Mouse (Mus musculus) stomach, postnatal 0 days (tissue): ENCODE measurements at regions not wholly inside any gene's neighbourhood (a gene's known extent, or its start where the extent isn't known, plus 50 kb on each side); places are given as distances from the start of the nearest gene placed in this dataset.

Experiments used
- ATAC-seq: fragments of 200-750 bp; cut with Nextera tagmentation; 2 replicates; pipeline ENCODE4 v1.8.0; 2017; ENCODE audit not compliant: low FRiP score, low TSS enrichment
- DNase-seq: peaks from one replicate; pipeline ENCODE4 v3.0.0-alpha.2; 2016; ENCODE audit warnings: low spot score
- H3K27ac ChIP-seq: fragments of 300-500 bp; sonication (generic); replicated peaks from 2 replicates; pipeline ENCODE4 v1.5.1; 2014; ENCODE audit warnings: mild to moderate bottlenecking, control low read depth
- H3K27me3 ChIP-seq: fragments of 300-500 bp; sonication (generic); 2 replicates; pipeline ENCODE4 v1.6.1; 2014; ENCODE audit warnings: low read length; ENCODE audit not compliant: control insufficient read depth, insufficient read depth
- H3K36me3 ChIP-seq: fragments of 300-500 bp; sonication (generic); 2 replicates; pipeline ENCODE4 v1.6.1; 2014; ENCODE audit warnings: low read length, mixed read lengths; ENCODE audit not compliant: control insufficient read depth, insufficient read depth
- H3K4me1 ChIP-seq: fragments of 300-500 bp; sonication (generic); replicated peaks from 2 replicates; pipeline ENCODE4 v1.6.1; 2014; ENCODE audit warnings: antibody characterized with exemption; ENCODE audit not compliant: control insufficient read depth, insufficient read depth
- H3K4me2 ChIP-seq: fragments of 300-500 bp; sonication (generic); replicated peaks from 2 replicates; pipeline ENCODE4 v1.6.1; 2014; ENCODE audit warnings: low read depth, mild to moderate bottlenecking, control low read depth, moderate library complexity
- H3K4me3 ChIP-seq: fragments of 300-500 bp; sonication (generic); 2 replicates; pipeline ENCODE4 v1.5.1; 2014; ENCODE audit warnings: low read depth, low read length, control low read depth
- H3K9ac ChIP-seq: fragments of 300-500 bp; sonication (generic); 2 replicates; pipeline ENCODE4 v1.6.1; 2014; ENCODE audit warnings: mild to moderate bottlenecking, low read length, control low read depth, mixed read lengths
- H3K9me3 ChIP-seq: fragments of 300-500 bp; sonication (generic); 2 replicates; pipeline ENCODE4 v1.6.1; 2016; ENCODE audit warnings: low read length; ENCODE audit not compliant: control insufficient read depth
- CTCF ChIP-seq: IDR thresholded peaks from 2 replicates; pipeline ENCODE4 v1.5.1; 2016; ENCODE audit warnings: antibody characterized with exemption, low read depth, mild to moderate bottlenecking, moderate library complexity
- EP300 ChIP-seq: optimal IDR thresholded peaks from 2 replicates; pipeline ENCODE3; 2016; ENCODE audit warnings: antibody characterized with exemption
- WGBS: fragments of 180-500 bp; shearing (Covaris S2); extraction: QIAGEN DNeasy Blood & Tissue Kit; methylation state at CpG from one replicate; pipeline ENCODE4 v1.1.7; 2014; 5-methylcytosine and 5-hydroxymethylcytosine counted together

DNA sequence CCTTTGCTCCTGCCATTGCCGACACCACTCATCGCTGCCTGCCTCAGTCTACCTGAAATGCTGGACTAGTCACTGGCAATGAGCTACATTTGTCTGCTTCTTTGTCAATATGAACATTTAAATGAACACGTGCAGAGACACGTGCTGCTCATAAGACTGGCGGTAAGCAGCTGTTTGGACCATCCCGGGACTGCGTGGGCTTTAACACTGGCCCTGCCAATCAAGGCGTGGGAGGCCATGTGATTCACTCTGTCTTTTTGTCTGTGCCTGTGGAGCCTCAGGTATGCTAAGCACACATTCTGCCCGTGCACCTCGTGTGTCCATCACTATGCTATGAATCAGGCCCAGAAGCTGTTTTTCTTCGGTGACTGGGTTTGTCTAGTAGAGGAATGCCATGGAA, 199.9 kb downstream of the Rpap3 start:
- no peak for ATAC-seq
- no peak for TF ChIP-seq EP300
- no peak for TF ChIP-seq CTCF
- WGBS: 83% methylated on average over 11 of the region's 11 CpGs
- no peaks in the 10 kb centered on the region for H3K9me3 ChIP-seq
- H3K27me3 ChIP-seq: no peaks in the 10 kb centered on the region
- H3K36me3 ChIP-seq: no peaks in the 10 kb centered on the region
- no peak overlapping the region for H3K4me3 ChIP-seq
- H3K4me1 ChIP-seq: no peaks in the 10 kb centered on the region
- DNase-seq: no peak
- no peak overlapping the region for H3K4me2 ChIP-seq
- no peak overlapping the region for H3K9ac ChIP-seq
- H3K27ac ChIP-seq: no peak overlapping the region

DNA sequence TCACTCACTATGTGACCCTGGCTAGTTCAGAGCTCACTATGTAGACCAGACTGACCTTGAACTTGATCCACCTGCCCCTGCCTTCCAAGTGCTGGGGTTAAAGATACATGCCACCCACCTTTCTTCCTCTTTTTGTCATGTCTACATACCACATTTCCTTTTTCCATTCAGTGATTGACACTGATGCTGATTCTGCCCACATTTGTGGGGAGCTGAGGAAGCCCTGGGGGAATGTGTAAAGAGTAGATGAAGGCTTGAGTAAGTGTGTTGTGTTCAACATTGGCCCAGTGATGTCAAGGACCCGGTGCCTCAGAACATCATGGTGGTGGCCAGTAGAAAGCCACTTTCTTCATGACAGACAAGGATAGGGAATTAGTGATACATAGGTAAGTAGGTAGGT, 201.3 kb downstream of the Rpap3 start:
- DNase-seq (no peak), ATAC-seq (no peak)
- WGBS: 92% methylated on average over 1 of the region's 1 CpGs
- Histone ChIP-seq H3K4me2 (no peak overlapping the region), H3K9ac (no peak overlapping the region), H3K27me3 (no peaks in the 10 kb centered on the region), H3K4me1 (no peaks in the 10 kb centered on the region), H3K36me3 (no peaks in the 10 kb centered on the region), H3K4me3 (no peak overlapping the region), H3K9me3 (no peaks in the 10 kb centered on the region), H3K27ac (no peak overlapping the region)
- no peak for TF ChIP-seq CTCF

DNA sequence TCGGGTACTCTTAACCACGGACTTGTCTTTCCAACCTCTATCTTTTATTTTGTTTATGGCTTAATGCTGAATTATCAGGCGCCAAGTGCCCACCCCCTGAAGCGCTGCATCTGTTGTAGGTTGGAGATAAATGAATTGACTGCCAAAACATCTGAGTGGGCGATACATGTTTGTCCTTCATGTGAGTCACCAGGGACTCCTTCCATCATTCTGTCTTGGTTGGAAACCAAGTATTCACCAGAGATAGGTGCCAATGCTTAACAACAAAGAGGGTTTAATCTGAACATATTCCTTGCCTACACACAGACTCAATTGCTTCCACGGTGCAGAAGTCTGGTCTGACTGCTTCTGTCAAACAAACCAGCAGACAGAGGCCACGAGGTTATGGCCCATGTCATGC, 203.6 kb downstream of the Rpap3 start:
- Histone ChIP-seq H3K4me2 (no peak overlapping the region), H3K36me3 (no peaks in the 10 kb centered on the region), H3K9me3 (no peaks in the 10 kb centered on the region), H3K27me3 (no peaks in the 10 kb centered on the region), H3K4me3 (no peak overlapping the region), H3K27ac (no peak overlapping the region), H3K4me1 (no peaks in the 10 kb centered on the region), H3K9ac (no peak overlapping the region)
- ATAC-seq (no peak), DNase-seq (no peak)
- WGBS: 80% methylated on average over 7 of the region's 7 CpGs
- TF ChIP-seq EP300 (no peak), CTCF (no peak)

DNA sequence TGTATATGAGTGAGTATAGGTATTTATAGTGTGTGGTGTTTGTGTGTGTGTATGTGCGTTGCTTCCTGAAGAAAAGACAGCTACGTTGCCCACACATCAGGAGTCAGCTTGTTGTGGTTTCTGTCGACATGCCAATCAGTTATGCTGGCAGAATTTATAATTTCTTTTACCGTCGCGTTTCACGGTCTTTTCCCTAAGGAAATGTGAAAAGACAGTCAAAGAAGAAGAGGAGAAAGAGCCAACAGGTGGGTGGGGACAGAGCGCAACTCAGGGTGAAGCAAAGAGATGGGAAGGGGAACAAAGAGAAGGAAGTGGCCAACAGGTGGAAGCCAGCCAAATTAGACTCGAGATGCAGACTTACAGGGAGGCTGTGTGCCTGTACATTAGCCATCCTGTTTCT, 204.2 kb downstream of the Rpap3 start:
- 79% methylated on average over 9 of the region's 9 CpGs for WGBS
- Histone ChIP-seq H3K27me3 (no peaks in the 10 kb centered on the region), H3K9ac (no peak overlapping the region), H3K27ac (no peak overlapping the region), H3K9me3 (no peaks in the 10 kb centered on the region), H3K4me3 (no peak overlapping the region), H3K4me2 (no peak overlapping the region), H3K4me1 (no peaks in the 10 kb centered on the region), H3K36me3 (no peaks in the 10 kb centered on the region)
- ATAC-seq (no peak), DNase-seq (no peak)
- TF ChIP-seq EP300: no peak
- TF ChIP-seq CTCF: no peak

DNA sequence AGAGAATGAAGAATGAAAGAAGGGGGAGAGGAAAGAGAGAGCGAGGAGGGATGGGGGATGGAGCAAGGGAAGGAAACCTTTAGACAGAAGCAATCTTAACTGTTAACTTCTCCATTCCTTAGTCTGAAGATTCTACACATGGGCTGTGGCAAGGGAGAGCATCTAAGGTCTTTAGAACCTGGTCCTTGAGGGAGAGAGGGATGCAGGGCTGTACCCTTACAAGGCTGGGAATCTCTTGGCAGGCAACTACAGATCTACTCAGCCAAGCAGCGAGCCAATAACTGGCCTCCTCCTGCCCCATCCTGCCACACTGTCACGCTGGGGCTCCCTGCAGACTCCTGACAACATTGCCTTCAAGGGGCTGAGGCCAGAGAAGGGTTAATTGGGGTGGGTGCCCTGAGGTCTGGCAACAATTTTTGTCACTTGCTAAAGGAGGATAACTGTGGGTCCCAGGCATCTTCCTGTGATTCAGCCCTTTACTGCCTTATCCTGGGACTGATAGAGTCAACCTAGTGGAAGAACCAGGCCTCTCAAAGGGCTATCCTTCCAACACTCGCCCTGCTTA, 205.7 kb downstream of the Rpap3 start:
- 83% methylated on average over 4 of the region's 4 CpGs for WGBS

DNA sequence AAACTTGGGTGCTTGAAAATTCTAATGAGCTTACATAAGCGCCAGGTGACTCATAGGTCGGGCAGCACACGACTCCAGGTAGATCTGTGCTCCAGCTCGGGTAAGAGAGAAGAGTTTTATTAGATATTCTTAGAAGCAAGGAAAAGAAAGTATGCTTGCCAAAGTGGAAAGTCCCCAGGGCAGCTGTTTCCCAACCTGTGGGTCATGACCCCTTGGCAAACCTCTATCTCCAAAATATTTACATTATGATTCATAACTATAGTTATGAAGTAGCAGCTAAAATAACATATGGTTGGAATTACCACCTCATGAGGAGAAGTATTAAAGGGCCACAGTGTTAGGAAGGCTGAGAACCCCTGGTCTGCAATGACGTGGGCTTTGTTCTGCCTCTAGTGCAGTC, 206.4 kb downstream of the Rpap3 start:
- TF ChIP-seq CTCF (no peak), EP300 (no peak)

More for the DNA sequence above, 205.7 kb downstream of the Rpap3 start:
- Histone ChIP-seq H3K27ac (no peak overlapping the region), H3K9ac (no peak overlapping the region), H3K4me1 (no peaks in the 10 kb centered on the region), H3K36me3 (no peaks in the 10 kb centered on the region), H3K4me3 (no peak overlapping the region), H3K4me2 (no peak overlapping the region), H3K27me3 (no peaks in the 10 kb centered on the region), H3K9me3 (no peaks in the 10 kb centered on the region)
- no peak for TF ChIP-seq CTCF
- no peak for TF ChIP-seq EP300
- ATAC-seq (no peak), DNase-seq (no peak)

More for the DNA sequence above, 206.4 kb downstream of the Rpap3 start:
- H3K36me3 ChIP-seq: no peaks in the 10 kb centered on the region
- no peak for ATAC-seq
- H3K4me2 ChIP-seq: no peak overlapping the region
- no peak overlapping the region for H3K4me3 ChIP-seq
- no peaks in the 10 kb centered on the region for H3K4me1 ChIP-seq
- WGBS: 44% methylated on average over 5 of the region's 5 CpGs
- no peak overlapping the region for H3K9ac ChIP-seq
- no peak overlapping the region for H3K27ac ChIP-seq
- no peaks in the 10 kb centered on the region for H3K27me3 ChIP-seq
- H3K9me3 ChIP-seq: no peaks in the 10 kb centered on the region
- DNase-seq: no peak
